In the genomic region with DNA sequence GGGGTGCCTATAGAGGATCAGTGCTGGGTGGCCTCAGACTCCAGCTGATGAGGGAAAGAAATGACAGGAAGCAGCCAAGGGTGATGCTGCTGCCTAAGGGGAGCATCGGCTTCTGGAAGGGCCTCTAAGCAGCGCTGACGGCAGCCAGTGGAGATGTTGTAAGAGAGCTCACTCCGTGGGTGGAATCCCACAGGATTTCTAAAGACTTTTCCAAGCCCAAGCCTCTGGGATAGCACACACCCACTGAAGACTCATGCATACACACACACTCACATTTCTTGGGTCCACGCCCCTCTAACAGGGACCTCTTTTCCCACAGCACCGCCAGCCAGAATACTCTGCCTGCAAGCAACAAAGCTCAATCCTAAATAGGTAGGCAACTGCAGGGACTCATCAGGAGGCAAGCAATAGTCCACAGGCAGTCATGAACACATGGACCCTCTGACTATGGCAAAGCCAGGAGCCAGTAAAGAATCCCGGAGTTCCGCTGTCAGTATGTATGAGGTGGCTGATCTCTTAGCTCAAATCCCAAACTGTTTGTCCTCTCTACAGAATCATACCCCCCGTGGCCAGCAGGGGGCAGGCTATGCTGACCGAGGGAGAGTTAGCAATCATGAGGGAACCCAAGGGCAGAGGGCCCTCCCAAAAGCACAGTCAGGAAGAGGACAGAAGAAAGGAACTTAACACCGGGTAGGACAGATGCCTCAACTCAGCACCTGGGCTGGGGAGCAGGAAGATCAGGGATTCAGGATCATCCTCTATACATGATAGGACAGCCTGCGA, we compare ENCODE assay signal across 9 mouse cellular contexts. TPM values are rescaled to one million over a fixed set of nuclear protein-coding genes. Genes with fewer than 3 reads are reported as not detected.
DNase-seq lines count a peak whose midpoint lies in the region; ATAC-seq and TF ChIP-seq lines count a peak whose summit lies in the region.
"Had no signal": no experiment of that assay in that cellular context is flagged by ENCODE, and none has a peak within 500 bp of the region (broad histone marks: within the 10 kb centered on the region; RNA-seq: fewer than 3 reads in every experiment).

No protein-coding gene starts in this region.

- H3K4me3 ChIP-seq in forebrain, embryonic 10.5 days = no peak overlapping the region
- H3K4me3 ChIP-seq in forebrain, embryonic 12.5 days (replicated peaks) = no peak overlapping the region
- H3K4me3 ChIP-seq in heart, postnatal 0 days (ENCODE audit: low read depth, low read length) = no peak overlapping the region
- no peak overlapping the region for H3K4me3 ChIP-seq in liver, postnatal 0 days (ENCODE audit: low read depth, low read length)
- H3K4me3 ChIP-seq in spleen, adult 2 months (ENCODE audit: extremely low read depth, insufficient read depth, insufficient read length) = no peak overlapping the region
- H3K4me3 ChIP-seq: limb, embryonic 13.5 days had no signal

- H3K27me3 ChIP-seq in forebrain, embryonic 10.5 days (ENCODE audit: poor library complexity, severe bottlenecking) = peaks cover 72% of the 10 kb centered on the region
- H3K27me3 ChIP-seq in forebrain, embryonic 12.5 days = peaks cover 56% of the 10 kb centered on the region
- peaks cover 37% of the 10 kb centered on the region for H3K27me3 ChIP-seq in heart, postnatal 0 days (ENCODE audit: control insufficient read depth, insufficient read depth, low read length)
- H3K27me3 ChIP-seq in liver, postnatal 0 days (ENCODE audit: insufficient read depth, low read length) = peaks cover 23% of the 10 kb centered on the region
- H3K27me3 ChIP-seq in spleen, adult 2 months (ENCODE audit: control insufficient read depth, insufficient read depth, low read length) = no peaks in the 10 kb centered on the region; the same call in 1 of the 2 replicates

- no peak overlapping the region for H3K27ac ChIP-seq in forebrain, embryonic 10.5 days
- H3K27ac ChIP-seq in forebrain, embryonic 12.5 days = no peak overlapping the region
- H3K27ac ChIP-seq in heart, postnatal 0 days (ENCODE audit: low read depth) = no peak overlapping the region
- no peak overlapping the region for H3K27ac ChIP-seq in liver, postnatal 0 days (ENCODE audit: low read depth)
- H3K27ac ChIP-seq in spleen, adult 2 months (ENCODE audit: insufficient read depth, low read length) = no peak overlapping the region
- H3K27ac ChIP-seq: limb, embryonic 13.5 days had no signal

- peak; percentile 75 for DNase-seq in forebrain, embryonic 10.5 days (ENCODE audit: extremely low spot score, low spot score)
- DNase-seq in right cerebral cortex, postnatal 14 days = peak; percentile 57
- no peak for DNase-seq in right cerebral cortex, postnatal 25 days
- DNase-seq in cerebellum, postnatal 36 days = peak; percentile 67 to 70
- DNase-seq in heart, postnatal 0 days (ENCODE audit: low spot score) = peak; percentile 51
- DNase-seq in liver, postnatal 0 days = peak; percentile 80
- DNase-seq in spleen, adult 2 months (ENCODE audit: low read depth in 1 of 2, low spot score in 2 of 2) = peak in 1 of 2 experiments; percentile 49

- 45% methylated on average over 12 of the region's 12 CpGs for WGBS in forebrain, embryonic 10.5 days
- WGBS in forebrain, embryonic 12.5 days = 48% methylated on average over 12 of the region's 12 CpGs
- 45% methylated on average over 12 of the region's 12 CpGs for WGBS in heart, postnatal 0 days
- WGBS in liver, postnatal 0 days (ENCODE audit: insufficient replicate concordance) = 48% methylated on average over 12 of the region's 12 CpGs
- 54% methylated on average over 12 of the region's 12 CpGs for WGBS in spleen, adult 2 months

- no peak for ATAC-seq in forebrain, embryonic 12.5 days (ENCODE audit: low FRiP score)
- peak; percentile 50; the same call in 1 of the 2 replicates for ATAC-seq in heart, postnatal 0 days (ENCODE audit: insufficient read depth, low read depth)
- no peak for ATAC-seq in liver, postnatal 0 days

- H3K9ac ChIP-seq in forebrain, embryonic 12.5 days = no peak overlapping the region
- no peak overlapping the region for H3K9ac ChIP-seq in heart, postnatal 0 days (replicated peaks; ENCODE audit: low read depth, low read length)
- H3K9ac ChIP-seq in liver, postnatal 0 days (replicated peaks) = no peak overlapping the region
- H3K9ac ChIP-seq: limb, embryonic 13.5 days had no signal

- peak; percentile 74 for TF ChIP-seq CTCF in heart, postnatal 0 days (IDR thresholded peaks at IDR 0.05; ENCODE audit: low read depth)
- TF ChIP-seq CTCF in liver, postnatal 0 days (IDR thresholded peaks at IDR 0.05; ENCODE audit: low read depth) = peak; percentile 85
- peak; percentile 61; the same call in 1 of the 2 replicates for TF ChIP-seq CTCF in spleen, adult 2 months (IDR thresholded peaks at IDR 0.05; ENCODE audit: extremely low read depth, insufficient read depth, insufficient read length, insufficient replicate concordance)

- H3K4me1 ChIP-seq in forebrain, embryonic 10.5 days = peaks cover 16% of the 10 kb centered on the region
- peaks cover 8% of the 10 kb centered on the region; the same call in 1 of the 2 replicates for H3K4me1 ChIP-seq in forebrain, embryonic 12.5 days
- no peaks in the 10 kb centered on the region for H3K4me1 ChIP-seq in heart, postnatal 0 days (ENCODE audit: control insufficient read depth, insufficient read depth)
- no peaks in the 10 kb centered on the region for H3K4me1 ChIP-seq in liver, postnatal 0 days (ENCODE audit: insufficient read depth)
- H3K4me1 ChIP-seq in spleen, adult 2 months (ENCODE audit: control insufficient read depth, insufficient read depth, insufficient read length) = no peaks in the 10 kb centered on the region

- H3K36me3 ChIP-seq in forebrain, embryonic 10.5 days (replicated peaks) = no peaks in the 10 kb centered on the region
- no peaks in the 10 kb centered on the region for H3K36me3 ChIP-seq in forebrain, embryonic 12.5 days (replicated peaks)
- no peaks in the 10 kb centered on the region for H3K36me3 ChIP-seq in heart, postnatal 0 days (replicated peaks; ENCODE audit: control insufficient read depth, insufficient read depth, low read length)
- no peaks in the 10 kb centered on the region for H3K36me3 ChIP-seq in liver, postnatal 0 days (replicated peaks; ENCODE audit: insufficient read depth, low read length)
- no peaks in the 10 kb centered on the region for H3K36me3 ChIP-seq in spleen, adult 2 months (ENCODE audit: control insufficient read depth, insufficient read depth, low read length)
- H3K36me3 ChIP-seq: limb, embryonic 13.5 days had no signal

- no peaks in the 10 kb centered on the region for H3K9me3 ChIP-seq in forebrain, embryonic 10.5 days
- no peaks in the 10 kb centered on the region for H3K9me3 ChIP-seq in forebrain, embryonic 12.5 days
- H3K9me3 ChIP-seq in heart, postnatal 0 days (replicated peaks; ENCODE audit: control insufficient read depth, low read length) = no peaks in the 10 kb centered on the region
- no peaks in the 10 kb centered on the region for H3K9me3 ChIP-seq in liver, postnatal 0 days (ENCODE audit: low read length)
- H3K9me3 ChIP-seq: limb, embryonic 13.5 days had no signal

- TF ChIP-seq POLR2A in spleen, adult 2 months (IDR thresholded peaks at IDR 0.05; ENCODE audit: low read depth, low read length) = no peak

- no peak overlapping the region for H3K4me2 ChIP-seq in forebrain, embryonic 12.5 days
- H3K4me2 ChIP-seq in heart, postnatal 0 days (ENCODE audit: low read depth, low read length) = no peak overlapping the region
- H3K4me2 ChIP-seq in liver, postnatal 0 days (ENCODE audit: low read depth, low read length) = no peak overlapping the region
- H3K4me2 ChIP-seq: limb, embryonic 13.5 days had no signal

- TF ChIP-seq EP300 in heart, postnatal 0 days (IDR thresholded peaks at IDR 0.05; ENCODE audit: low read depth) = no peak
- TF ChIP-seq EP300 in liver, postnatal 0 days (IDR thresholded peaks at IDR 0.05; ENCODE audit: low read depth) = no peak

RNA-seq across cellular contexts. Expression of gene Foxe1, which starts 13.1 kb away (rescaled TPM):
- polyA plus RNA-seq in forebrain, embryonic 10.5 days (2016; fragmentation: Nextera tagmentation; extraction: Ambion mirVana) = 0.05 TPM in 1 of 2 replicates, not detected in the other
- not detected in 2 replicates for polyA plus RNA-seq in forebrain, embryonic 12.5 days (2016; fragmentation: Nextera tagmentation; extraction: Ambion mirVana)
- 1.1 TPM in 1 of 2 replicates, not detected in the other for total RNA-seq in heart, postnatal 0 days (2014; rRNA removed; ENCODE audit: low replicate concordance)
- 0.05 TPM in 1 of 2 replicates, not detected in the other for polyA plus RNA-seq in heart, postnatal 0 days (2015; fragmentation: Nextera tagmentation; extraction: Ambion mirVana)
- not detected in 2 replicates for polyA plus RNA-seq in liver, postnatal 0 days (2015; fragmentation: Nextera tagmentation; extraction: Ambion mirVana)
- 0.04 TPM in 1 of 2 replicates, not detected in the other for polyA plus RNA-seq in spleen, adult 2 months (2012; rRNA removed)
- polyA plus RNA-seq: limb, embryonic 13.5 days had no signal

RNA-seq across cellular contexts. Expression of gene Trmo, which starts 32.7 kb away (rescaled TPM):
- 10.4 and 13.8 TPM in 2 replicates for polyA plus RNA-seq in forebrain, embryonic 10.5 days (2016; fragmentation: Nextera tagmentation; extraction: Ambion mirVana)
- 9.9 TPM in 2 replicates for polyA plus RNA-seq in forebrain, embryonic 12.5 days (2016; fragmentation: Nextera tagmentation; extraction: Ambion mirVana)
- 3.9 and 12.1 TPM in 2 replicates for total RNA-seq in heart, postnatal 0 days (2014; rRNA removed; ENCODE audit: low replicate concordance)
- 5.8 and 6.5 TPM in 2 replicates for polyA plus RNA-seq in heart, postnatal 0 days (2015; fragmentation: Nextera tagmentation; extraction: Ambion mirVana)
- 4.2 and 6.1 TPM in 2 replicates for polyA plus RNA-seq in liver, postnatal 0 days (2015; fragmentation: Nextera tagmentation; extraction: Ambion mirVana)
- polyA plus RNA-seq in spleen, adult 2 months (2012; rRNA removed) = 10.8 and 11.6 TPM in 2 replicates

RNA-seq across cellular contexts. Expression of gene Hemgn, which starts 56.8 kb away (rescaled TPM):
- polyA plus RNA-seq in forebrain, embryonic 10.5 days (2016; fragmentation: Nextera tagmentation; extraction: Ambion mirVana) = 13.8 and 19.7 TPM in 2 replicates
- 2.0 and 2.8 TPM in 2 replicates for polyA plus RNA-seq in forebrain, embryonic 12.5 days (2016; fragmentation: Nextera tagmentation; extraction: Ambion mirVana)
- total RNA-seq in heart, postnatal 0 days (2014; rRNA removed; ENCODE audit: low replicate concordance) = 0.27 TPM in 1 of 2 replicates, not detected in the other
- polyA plus RNA-seq in heart, postnatal 0 days (2015; fragmentation: Nextera tagmentation; extraction: Ambion mirVana) = 0.37 TPM in 1 of 2 replicates, not detected in the other
- 117 and 135 TPM in 2 replicates for polyA plus RNA-seq in liver, postnatal 0 days (2015; fragmentation: Nextera tagmentation; extraction: Ambion mirVana)
- 8.6 and 9.8 TPM in 2 replicates for polyA plus RNA-seq in spleen, adult 2 months (2012; rRNA removed)
